ENCODE assay signal across 10 mouse cellular contexts in the genomic region with DNA sequence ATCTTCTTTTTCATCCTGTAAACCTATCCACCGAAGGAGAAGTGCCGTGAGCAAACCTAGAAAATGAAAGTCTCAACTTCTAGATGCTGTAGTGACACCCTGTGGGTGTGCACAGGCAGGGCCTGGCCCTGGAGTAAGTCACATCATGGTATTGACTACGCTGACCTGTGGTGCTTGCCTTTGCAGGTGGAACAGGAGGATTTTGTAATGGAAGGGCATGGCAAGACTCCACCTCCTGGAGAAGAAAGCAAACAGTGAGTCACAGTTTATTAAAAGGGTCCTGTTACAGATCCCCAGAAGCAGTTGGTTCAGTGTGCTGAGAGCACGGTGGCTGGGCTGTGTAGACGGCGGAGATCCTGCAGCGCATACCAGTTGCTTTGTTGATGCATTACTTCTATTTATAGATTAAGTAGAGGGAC.
A peak's percentile ranks its signal among the peaks of the same experiment; 100 is the strongest.
DNase-seq lines count a peak whose midpoint lies in the region; ATAC-seq and TF ChIP-seq lines count a peak whose summit lies in the region.
"Had no signal": no experiment of that assay in that cellular context is flagged by ENCODE, and none has a peak within 500 bp of the region (broad histone marks: within the 10 kb centered on the region; RNA-seq: fewer than 3 reads in every experiment).

No protein-coding gene starts in this region.

- peak; percentile 44; the same call in 1 of the 2 replicates for TF ChIP-seq CTCF in small intestine, adult 2 months (IDR thresholded peaks at IDR 0.05; ENCODE audit: extremely low read depth, insufficient read length, insufficient replicate concordance, low read depth, low read length)

- no peak overlapping the region for H3K4me2 ChIP-seq in liver, embryonic 12.5 days
- no peak overlapping the region for H3K4me2 ChIP-seq in liver, embryonic 11.5 days
- 0 out of 2 replicates have a peak overlapping the region, but pooled peaks have one; percentile 4 for H3K4me2 ChIP-seq in embryonic facial prominence, embryonic 15.5 days (replicated peaks)
- H3K4me2 ChIP-seq in limb, embryonic 15.5 days = 0 out of 2 replicates have a peak overlapping the region, but pooled peaks have one; percentile 0
- H3K4me2 ChIP-seq: midbrain, embryonic 11.5 days had no signal

- peak; percentile 49; the same call in 1 of the 2 replicates for ATAC-seq in liver, embryonic 12.5 days
- no peak for ATAC-seq in liver, embryonic 11.5 days (replicated peaks; ENCODE audit: low FRiP score)
- peak; percentile 51 for ATAC-seq in embryonic facial prominence, embryonic 15.5 days (ENCODE audit: insufficient number of reproducible peaks, low FRiP score, low TSS enrichment, low read depth)
- no peak for ATAC-seq in limb, embryonic 15.5 days (ENCODE audit: insufficient number of reproducible peaks, low FRiP score, low TSS enrichment, low read depth)

- no peak for TF ChIP-seq POLR2A in small intestine, adult 2 months (IDR thresholded peaks at IDR 0.05; ENCODE audit: low read depth, low read length)

- no peak for DNase-seq in liver, embryonic 11.5 days (ENCODE audit: low spot score)
- DNase-seq in cerebellum, adult 8-10 months = no peak
- no peak for DNase-seq in thymus, postnatal 4 days
- no peak for DNase-seq in frontal cortex, adult 2 months (ENCODE audit: extremely low spot score in 1 of 2, low spot score in 1 of 2)
- DNase-seq: thymus, postnatal 36 days had no signal

- WGBS in liver, embryonic 12.5 days (ENCODE audit: insufficient replicate concordance) = 70% methylated on average over 7 of the region's 7 CpGs
- 68% methylated on average over 7 of the region's 7 CpGs for WGBS in liver, embryonic 11.5 days
- 40% methylated on average over 7 of the region's 7 CpGs for WGBS in embryonic facial prominence, embryonic 15.5 days
- 37% methylated on average over 7 of the region's 7 CpGs for WGBS in limb, embryonic 15.5 days
- WGBS in small intestine, adult 2 months = 38% methylated on average over 7 of the region's 7 CpGs

- H3K4me3 ChIP-seq in liver, embryonic 12.5 days = no peak overlapping the region
- H3K4me3 ChIP-seq in liver, embryonic 11.5 days (ENCODE audit: low read depth, low read length) = no peak overlapping the region
- no peak overlapping the region for H3K4me3 ChIP-seq in embryonic facial prominence, embryonic 15.5 days (replicated peaks)
- H3K4me3 ChIP-seq in limb, embryonic 15.5 days = no peak overlapping the region
- no peak overlapping the region for H3K4me3 ChIP-seq in small intestine, adult 2 months (ENCODE audit: low read depth, low read length)

- no peak overlapping the region for H3K9ac ChIP-seq in liver, embryonic 12.5 days
- no peak overlapping the region for H3K9ac ChIP-seq in liver, embryonic 11.5 days (ENCODE audit: low read depth, low read length)
- no peak overlapping the region for H3K9ac ChIP-seq in embryonic facial prominence, embryonic 15.5 days
- no peak overlapping the region for H3K9ac ChIP-seq in limb, embryonic 15.5 days

- H3K36me3 ChIP-seq in liver, embryonic 12.5 days = no peaks in the 10 kb centered on the region
- H3K36me3 ChIP-seq in liver, embryonic 11.5 days (ENCODE audit: control insufficient read depth, insufficient read depth, low read length) = no peaks in the 10 kb centered on the region
- H3K36me3 ChIP-seq in embryonic facial prominence, embryonic 15.5 days = no peaks in the 10 kb centered on the region
- no peaks in the 10 kb centered on the region for H3K36me3 ChIP-seq in limb, embryonic 15.5 days
- no peaks in the 10 kb centered on the region for H3K36me3 ChIP-seq in small intestine, adult 2 months (ENCODE audit: control insufficient read depth, insufficient read depth, low read length)

- H3K4me1 ChIP-seq in liver, embryonic 12.5 days = peaks cover 33% of the 10 kb centered on the region
- H3K4me1 ChIP-seq in liver, embryonic 11.5 days (replicated peaks; ENCODE audit: control insufficient read depth, insufficient read depth, low read length) = no peaks in the 10 kb centered on the region
- H3K4me1 ChIP-seq in embryonic facial prominence, embryonic 15.5 days = 0 out of 2 replicates have a peak, but pooled peaks cover 6% of the 10 kb centered on the region
- H3K4me1 ChIP-seq in limb, embryonic 15.5 days = peaks cover 5% of the 10 kb centered on the region; the same call in 1 of the 2 replicates
- H3K4me1 ChIP-seq in small intestine, adult 2 months (ENCODE audit: control insufficient read depth, insufficient read depth, insufficient read length, low read length) = 0 out of 2 replicates have a peak, but pooled peaks cover 2% of the 10 kb centered on the region

- H3K27ac ChIP-seq in liver, embryonic 12.5 days = no peak overlapping the region
- no peak overlapping the region for H3K27ac ChIP-seq in liver, embryonic 11.5 days (ENCODE audit: low read depth, low read length)
- peak overlapping the region; percentile 25 for H3K27ac ChIP-seq in embryonic facial prominence, embryonic 15.5 days (replicated peaks)
- H3K27ac ChIP-seq in limb, embryonic 15.5 days = peak overlapping the region; percentile 38; the same call in 1 of the 2 replicates
- H3K27ac ChIP-seq in small intestine, adult 2 months (ENCODE audit: insufficient read depth, low read depth, low read length) = no peak overlapping the region

- H3K27me3 ChIP-seq in liver, embryonic 12.5 days (replicated peaks) = no peaks in the 10 kb centered on the region
- H3K27me3 ChIP-seq in liver, embryonic 11.5 days (replicated peaks; ENCODE audit: control insufficient read depth, insufficient read depth, low read length) = no peaks in the 10 kb centered on the region
- H3K27me3 ChIP-seq in embryonic facial prominence, embryonic 15.5 days = no peaks in the 10 kb centered on the region
- H3K27me3 ChIP-seq in limb, embryonic 15.5 days = no peaks in the 10 kb centered on the region
- no peaks in the 10 kb centered on the region for H3K27me3 ChIP-seq in small intestine, adult 2 months (ENCODE audit: control insufficient read depth, insufficient read depth, low read length)

- H3K9me3 ChIP-seq in liver, embryonic 12.5 days (replicated peaks) = no peaks in the 10 kb centered on the region
- H3K9me3 ChIP-seq in liver, embryonic 11.5 days (ENCODE audit: control insufficient read depth, low read length) = no peaks in the 10 kb centered on the region
- H3K9me3 ChIP-seq in embryonic facial prominence, embryonic 15.5 days (replicated peaks) = no peaks in the 10 kb centered on the region
- no peaks in the 10 kb centered on the region for H3K9me3 ChIP-seq in limb, embryonic 15.5 days

Comparison
In these comparisons a context has a peak if more than half of its experiments do, and no peak if none do; other contexts are left out.
1. ATAC-seq: peak in liver, embryonic 12.5 days (single experiment) and embryonic facial prominence, embryonic 15.5 days (single experiment); none in liver, embryonic 11.5 days (single experiment) and limb, embryonic 15.5 days (single experiment).
2. H3K27ac ChIP-seq: peak in embryonic facial prominence, embryonic 15.5 days (single experiment) and limb, embryonic 15.5 days (single experiment); none in liver, embryonic 12.5 days (single experiment), liver, embryonic 11.5 days (single experiment) and small intestine, adult 2 months (single experiment).
3. H3K4me2 ChIP-seq: peak in embryonic facial prominence, embryonic 15.5 days (single experiment) and limb, embryonic 15.5 days (single experiment); none in liver, embryonic 12.5 days (single experiment) and liver, embryonic 11.5 days (single experiment).